Mouse (Mus musculus): ENCODE measurements around the gene Agrp. TPM values are rescaled to one million over a fixed set of nuclear protein-coding genes. Genes with fewer than 3 reads are reported as not detected.

The Agrp gene
- total and polyA plus RNA-seq, 3 experiments = 0.63 TPM; not detected in 2

DNA sequence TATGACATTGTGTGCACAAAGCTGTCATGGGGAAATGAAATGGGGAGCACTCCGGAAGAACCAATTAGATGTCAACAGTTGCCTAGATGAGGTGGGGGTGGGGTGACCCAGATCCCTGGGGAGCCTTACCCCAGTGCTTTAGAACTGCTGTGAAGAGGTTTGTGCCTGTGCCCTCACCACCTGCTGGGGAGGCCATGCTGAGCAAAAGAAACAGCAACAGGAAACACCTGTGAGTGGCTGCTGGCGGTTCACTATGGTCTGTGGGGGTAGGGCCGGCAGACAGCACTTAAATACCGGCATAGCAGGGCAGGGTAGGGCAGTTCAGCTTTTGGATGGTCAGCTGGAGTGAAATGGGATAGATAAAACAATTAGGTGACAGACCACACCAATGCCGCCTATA is 14.1 kb downstream of the Agrp start:
- no peak for TF ChIP-seq GABPA (IDR thresholded peaks at IDR 0.05; ENCODE audit: low read depth, low read length)
- TF ChIP-seq ZMIZ1 (IDR thresholded peaks at IDR 0.05; ENCODE audit: low read depth, low read length) = no peak
- no peak for TF ChIP-seq USF1 (IDR thresholded peaks at IDR 0.05; ENCODE audit: low read depth, low read length)
- TF ChIP-seq NRF1 (IDR thresholded peaks at IDR 0.05; ENCODE audit: insufficient read depth, low read depth, low read length, poor library complexity, severe bottlenecking) = no peak
- no peak for TF ChIP-seq EP300 (IDR thresholded peaks at IDR 0.05; ENCODE audit: low read depth in 1 of 2, low read length in 2 of 2)
- no peak for TF ChIP-seq SIN3A (IDR thresholded peaks at IDR 0.05; ENCODE audit: low read length)
- TF ChIP-seq POLR2AphosphoS5 (IDR thresholded peaks at IDR 0.05; ENCODE audit: borderline replicate concordance, low read depth, low read length) = no peak
- no peak for TF ChIP-seq MAFK (IDR thresholded peaks at IDR 0.05; ENCODE audit: borderline replicate concordance, low read depth, low read length)
- TF ChIP-seq ZC3H11A (IDR thresholded peaks at IDR 0.05; ENCODE audit: low read depth, low read length) = no peak
- no peak for TF ChIP-seq POLR2AphosphoS2 (IDR thresholded peaks at IDR 0.05; ENCODE audit: low read length)
- TF ChIP-seq MEF2A (IDR thresholded peaks at IDR 0.05; ENCODE audit: extremely low read depth, insufficient replicate concordance, low read depth, low read length, poor library complexity, severe bottlenecking) = no peak
- TF ChIP-seq BHLHE40 (IDR thresholded peaks at IDR 0.05; ENCODE audit: borderline replicate concordance, low read depth, low read length) = no peak
- no peak for TF ChIP-seq NELFE (IDR thresholded peaks at IDR 0.05; ENCODE audit: low read depth, low read length)
- no peak for TF ChIP-seq ETS1 (IDR thresholded peaks at IDR 0.05; ENCODE audit: low read depth, low read length)
- no peak for TF ChIP-seq KAT2A (conservative IDR thresholded peaks at IDR 0.05; ENCODE audit: low read depth, low read length)
- TF ChIP-seq USF2 (IDR thresholded peaks at IDR 0.05; ENCODE audit: borderline replicate concordance in 1 of 2, insufficient read depth in 1 of 2, low read depth in 1 of 2, low read length in 2 of 2) = no peak
- TF ChIP-seq TCF12 (IDR thresholded peaks at IDR 0.05; ENCODE audit: low read depth, low read length) = no peak
- H3K36me3 ChIP-seq (ENCODE audit: control insufficient read depth in 1 of 2, insufficient read depth in 2 of 2, low read length in 2 of 2) = peaks cover 0 to 9% of the 10 kb centered on the region in 2 experiments; a peak in 2 of 4 replicates
- H3K4me1 ChIP-seq (ENCODE audit: control insufficient read depth in 1 of 2, insufficient read depth in 2 of 2, low read length in 2 of 2) = no peaks in the 10 kb centered on the region
- no peaks in the 10 kb centered on the region for H3K79me2 ChIP-seq (ENCODE audit: control insufficient read depth, insufficient read depth, low read length, poor library complexity)
- no peaks in the 10 kb centered on the region for H3K9me3 ChIP-seq (replicated peaks; ENCODE audit: insufficient read depth, low read length)
- H3K27me3 ChIP-seq (ENCODE audit: control insufficient read depth in 1 of 2, insufficient read depth in 2 of 2, low read length in 2 of 2) = no peaks in the 10 kb centered on the region
- no peak for DNase-seq (ENCODE audit: low read depth, low spot score)
- H3K27ac ChIP-seq (ENCODE audit: control insufficient read depth, low read depth, low read length) = no peak overlapping the region
- H3K4me3 ChIP-seq (ENCODE audit: control insufficient read depth in 1 of 2, insufficient read depth in 1 of 2, low read depth in 2 of 2, low read length in 2 of 2) = no peak overlapping the region
- H3K9ac ChIP-seq (ENCODE audit: control insufficient read depth, low read depth, low read length, poor library complexity, severe bottlenecking) = no peak overlapping the region

DNA sequence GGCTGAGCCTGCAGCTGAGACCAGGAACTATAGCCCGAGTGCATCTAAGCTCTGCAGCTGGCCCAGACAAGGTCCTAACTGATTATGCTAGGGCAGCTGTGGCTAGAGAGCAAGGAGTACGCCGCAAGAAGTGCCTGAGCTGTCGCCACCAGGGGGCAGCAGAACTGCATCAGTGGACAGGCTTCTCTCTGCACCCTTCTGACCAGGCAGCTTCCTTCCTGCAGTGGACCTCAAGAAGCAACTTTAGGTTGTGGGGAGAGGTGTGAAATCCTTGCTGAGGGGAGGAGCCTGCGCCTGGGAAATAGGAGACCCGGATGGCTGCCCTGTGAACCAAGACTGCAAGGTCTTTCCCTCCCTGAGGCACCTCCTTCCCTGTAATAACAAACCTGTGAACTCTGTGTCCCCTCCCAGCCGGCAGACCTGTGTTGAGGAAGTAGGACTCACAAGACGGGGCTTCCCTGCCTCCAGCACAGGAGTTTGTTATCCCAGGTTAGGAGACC is 14.7 kb downstream of the Agrp start:
- H3K4me1 ChIP-seq (ENCODE audit: control insufficient read depth in 1 of 2, insufficient read depth in 2 of 2, low read length in 2 of 2) = no peaks in the 10 kb centered on the region
- peaks cover 0 to 10% of the 10 kb centered on the region in 2 experiments; a peak in 2 of 4 replicates for H3K36me3 ChIP-seq (ENCODE audit: control insufficient read depth in 1 of 2, insufficient read depth in 2 of 2, low read length in 2 of 2)
- DNase-seq (ENCODE audit: low read depth, low spot score) = peak; percentile 90
- H3K9ac ChIP-seq (ENCODE audit: control insufficient read depth, low read depth, low read length, poor library complexity, severe bottlenecking) = no peak overlapping the region
- H3K9me3 ChIP-seq (replicated peaks; ENCODE audit: insufficient read depth, low read length) = no peaks in the 10 kb centered on the region
- no peak overlapping the region for H3K27ac ChIP-seq (ENCODE audit: control insufficient read depth, low read depth, low read length)
- TF ChIP-seq POLR2A (IDR thresholded peaks at IDR 0.05; ENCODE audit: control insufficient read depth in 1 of 2, insufficient read depth in 1 of 2, low read depth in 1 of 2, low read length in 2 of 2, poor library complexity in 1 of 2) = peak in 1 of 2 experiments; percentile 29; a peak in 1 of 4 replicates
- TF ChIP-seq TBP (IDR thresholded peaks at IDR 0.05; ENCODE audit: low read depth, low read length) = no peak
- TF ChIP-seq TAL1 (IDR thresholded peaks at IDR 0.05; ENCODE audit: low read length) = peak; percentile 57
- TF ChIP-seq NRF1 (IDR thresholded peaks at IDR 0.05; ENCODE audit: insufficient read depth, low read depth, low read length, poor library complexity, severe bottlenecking) = no peak
- TF ChIP-seq POLR2AphosphoS2 (IDR thresholded peaks at IDR 0.05; ENCODE audit: low read length) = peak; percentile 68
- no peak for TF ChIP-seq RCOR1 (IDR thresholded peaks at IDR 0.05; ENCODE audit: low read depth, low read length)
- TF ChIP-seq CTCF (IDR thresholded peaks at IDR 0.05 in 2 of 3, conservative IDR thresholded peaks at IDR 0.05 in 1 of 3; ENCODE audit: control insufficient read depth in 1 of 3, insufficient read depth in 1 of 3, low read depth in 2 of 3, low read length in 3 of 3, poor library complexity in 1 of 3, severe bottlenecking in 1 of 3) = peak; percentile 92 to 98 (median 98)
- peak; percentile 69 for TF ChIP-seq RAD21 (IDR thresholded peaks at IDR 0.05; ENCODE audit: low read depth, low read length)
- peak; percentile 25; the same call in 1 of the 2 replicates for TF ChIP-seq SIN3A (IDR thresholded peaks at IDR 0.05; ENCODE audit: low read length)
- TF ChIP-seq GATA1 (IDR thresholded peaks at IDR 0.05; ENCODE audit: low read depth, low read length) = 0 out of 2 replicates have a peak, but pooled peaks have one; percentile 17
- peak; percentile 70 for TF ChIP-seq SMC3 (IDR thresholded peaks at IDR 0.05; ENCODE audit: low read depth, low read length)
- TF ChIP-seq ELF1 (IDR thresholded peaks at IDR 0.05; ENCODE audit: low read depth, low read length) = 0 out of 2 replicates have a peak, but pooled peaks have one; percentile 2
- peak; percentile 21; the same call in 1 of the 2 replicates for TF ChIP-seq ZC3H11A (IDR thresholded peaks at IDR 0.05; ENCODE audit: low read depth, low read length)
- H3K27me3 ChIP-seq (ENCODE audit: control insufficient read depth in 1 of 2, insufficient read depth in 2 of 2, low read length in 2 of 2) = no peaks in the 10 kb centered on the region
- H3K79me2 ChIP-seq (ENCODE audit: control insufficient read depth, insufficient read depth, low read length, poor library complexity) = no peaks in the 10 kb centered on the region
- no peak overlapping the region for H3K4me3 ChIP-seq (ENCODE audit: control insufficient read depth in 1 of 2, insufficient read depth in 1 of 2, low read depth in 2 of 2, low read length in 2 of 2)

Data from MEL (cell line).